Mouse (Mus musculus) kidney, adult 9 months (tissue): ENCODE data around the gene Prdm2.
A peak's percentile ranks its signal among the peaks of the same experiment; 100 is the strongest.

Experiments used
- DNase-seq: peaks from one replicate; pipeline ENCODE4 v3.0.0; 2022

Prdm2 gene

DNA sequence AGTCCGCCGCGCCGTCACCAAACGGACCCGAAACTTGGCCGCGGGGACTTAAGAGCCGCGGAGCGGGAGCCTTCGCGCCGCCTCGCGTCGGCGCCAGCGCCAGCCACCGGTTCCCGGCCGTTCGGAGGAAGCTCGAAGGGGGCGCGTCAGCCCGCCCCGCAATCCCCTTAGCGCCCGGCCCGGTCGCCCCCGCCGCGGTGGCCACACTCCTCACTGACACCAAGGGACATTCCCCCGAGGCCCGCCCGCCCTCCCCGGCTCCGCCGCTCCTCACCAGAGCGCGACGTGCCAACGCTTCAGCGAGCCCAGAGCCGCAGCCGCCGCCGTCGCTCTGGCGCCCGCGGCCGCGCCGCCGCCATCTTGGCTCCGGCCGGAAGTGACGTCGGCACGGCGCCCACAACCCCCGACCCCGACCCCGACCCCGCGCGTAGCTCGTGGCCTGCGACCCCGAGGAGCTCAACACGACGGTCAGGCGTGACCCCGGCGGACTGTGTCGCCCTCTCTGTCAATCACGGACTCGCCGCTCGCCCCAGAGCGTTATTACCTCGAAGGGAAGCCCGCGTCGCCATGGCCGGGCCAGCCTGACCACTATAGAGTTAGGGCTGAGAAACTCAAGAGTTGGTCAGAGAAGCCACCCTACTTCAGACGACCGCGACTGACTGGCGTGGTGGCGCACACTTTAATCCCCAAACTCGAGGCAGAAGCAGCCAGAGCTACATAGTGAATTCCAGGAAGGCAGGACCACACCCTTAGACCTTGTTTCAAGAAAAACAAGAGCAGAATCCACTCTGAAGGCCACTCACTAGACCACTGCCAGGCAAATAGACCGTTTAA lies at the start of gene Prdm2:
Gene Prdm2 (minus strand): TSS at position 655 of the 834 bp plus-strand sequence.
- peak; percentile 57 for DNase-seq

- DNase-seq = no peak
Measured at GRCm38 (mm10) chr4:143259718-143260349, 47.0 kb upstream of the Prdm2 start.

- DNase-seq = peak; percentile 14
Measured at GRCm38 (mm10) chr4:143258517-143258916, 45.7 kb upstream of the Prdm2 start.

- no peak for DNase-seq
Measured at GRCm38 (mm10) chr4:143257971-143258370, 45.2 kb upstream of the Prdm2 start.

- no peak for DNase-seq
Measured at GRCm38 (mm10) chr4:143255541-143255940, 42.7 kb upstream of the Prdm2 start.

DNA sequence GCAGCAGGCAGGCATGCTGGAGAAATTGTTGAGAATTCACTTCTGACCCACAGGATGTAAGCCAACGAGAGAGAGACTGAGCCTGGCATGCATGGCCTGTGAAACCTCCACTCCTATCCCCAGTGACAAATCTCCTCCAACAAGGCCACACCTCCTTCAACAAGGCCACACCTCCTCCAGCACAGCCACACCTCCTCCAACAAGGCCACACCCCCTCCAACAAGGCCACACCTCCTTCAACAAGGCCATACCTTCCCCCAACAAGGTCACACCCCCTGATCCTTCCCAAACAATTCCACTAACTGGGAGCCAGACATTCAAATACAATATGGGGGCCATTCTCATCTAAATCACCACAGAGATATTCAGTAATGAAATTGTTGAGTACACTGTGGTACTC lies 40.6 kb upstream of the Prdm2 start:
- DNase-seq = no peak

DNA sequence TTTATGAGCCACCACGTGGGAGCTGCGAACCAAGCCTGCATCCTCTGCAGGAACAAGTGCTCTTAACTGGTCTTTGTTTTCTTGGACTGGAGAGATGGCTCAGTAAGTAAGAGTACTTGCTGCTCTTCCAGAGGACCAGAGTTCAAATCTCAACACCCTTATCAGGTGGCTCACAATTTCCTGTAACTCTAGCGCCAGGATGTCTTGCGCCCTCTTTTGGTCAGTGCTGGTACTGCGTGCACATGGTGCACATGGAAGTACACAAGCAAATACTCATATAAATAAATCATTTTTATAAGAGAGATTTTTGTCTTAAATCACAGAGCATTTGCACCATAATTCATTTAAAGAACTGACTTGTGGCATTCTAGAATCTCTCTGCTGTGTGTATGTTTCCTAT lies 35.3 kb upstream of the Prdm2 start:
- DNase-seq = peak; percentile 19

GRCm38 (mm10) chr4:143241294-143241693 lies 28.5 kb upstream of the Prdm2 start:
- no peak for DNase-seq

- no peak for DNase-seq
Measured at GRCm38 (mm10) chr4:143239615-143240201, 26.9 kb upstream of the Prdm2 start.

- DNase-seq = no peak
Measured at GRCm38 (mm10) chr4:143239117-143239516, 26.3 kb upstream of the Prdm2 start.

GRCm38 (mm10) chr4:143238241-143239031 lies 25.6 kb upstream of the Prdm2 start:
- DNase-seq = peak; percentile 57

GRCm38 (mm10) chr4:143231790-143232422 lies 19.1 kb upstream of the Prdm2 start:
- DNase-seq = no peak

GRCm38 (mm10) chr4:143231110-143231509 lies 18.3 kb upstream of the Prdm2 start:
- no peak for DNase-seq

DNA sequence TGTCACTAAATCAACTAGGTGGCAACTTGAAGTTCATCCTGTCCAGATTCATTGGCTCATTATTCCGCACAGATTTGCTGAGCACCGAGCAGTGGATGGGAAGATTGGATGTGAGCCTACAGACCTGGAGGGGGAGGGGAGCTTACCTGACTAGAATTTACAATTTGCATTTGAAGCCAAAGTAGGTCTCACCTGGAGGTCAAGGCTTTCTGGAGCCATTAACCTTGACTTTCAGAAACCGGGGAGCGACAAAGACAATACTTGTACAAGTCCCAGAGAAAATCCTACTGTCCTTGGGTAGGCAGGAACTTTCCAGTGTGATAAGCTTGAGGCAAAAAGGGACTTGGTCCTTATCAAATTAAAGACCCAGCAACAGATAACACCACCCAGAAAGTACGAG lies 15.2 kb upstream of the Prdm2 start:
- DNase-seq = peak; percentile 23

DNA sequence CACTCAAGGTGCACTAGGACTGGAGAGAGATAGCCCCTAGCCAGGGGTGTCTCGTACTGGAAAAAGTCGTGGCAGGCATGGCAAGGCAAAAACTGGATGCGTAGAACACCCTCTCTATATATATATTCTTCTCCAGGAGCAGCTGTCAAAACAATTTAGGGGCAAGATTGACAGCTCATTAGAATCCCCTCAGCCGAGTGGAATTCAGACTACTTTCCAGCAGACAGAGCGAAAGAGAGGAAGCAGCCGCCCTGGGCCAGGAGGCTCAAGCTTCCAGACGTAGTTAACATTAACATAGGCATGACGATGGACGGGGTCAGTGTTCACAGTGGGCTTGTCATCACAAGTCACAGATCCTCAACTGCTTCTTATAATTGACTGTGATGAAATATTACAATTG lies 13.1 kb upstream of the Prdm2 start:
- no peak for DNase-seq

DNA sequence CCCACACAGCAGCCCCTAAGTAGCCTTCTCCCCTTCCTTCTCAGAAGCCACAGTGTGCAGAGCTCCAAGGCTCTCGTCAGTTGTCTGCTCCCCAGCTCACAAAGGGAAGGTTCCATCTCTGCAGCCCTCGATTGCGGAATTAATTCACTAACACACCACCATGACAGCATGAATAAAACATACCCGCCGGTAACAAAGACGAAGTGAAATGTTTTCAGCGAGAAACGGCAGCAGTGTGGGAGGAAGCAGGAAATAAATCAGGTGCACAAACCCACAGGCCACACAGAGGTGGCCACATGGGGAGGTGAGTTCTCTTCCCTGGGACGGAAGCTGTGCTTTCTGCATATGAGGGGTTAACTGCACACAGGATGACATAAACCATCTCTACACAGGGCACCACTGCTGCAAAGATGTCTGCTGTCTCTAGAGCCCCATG lies 6.5 kb upstream of the Prdm2 start:
- DNase-seq = no peak

DNA sequence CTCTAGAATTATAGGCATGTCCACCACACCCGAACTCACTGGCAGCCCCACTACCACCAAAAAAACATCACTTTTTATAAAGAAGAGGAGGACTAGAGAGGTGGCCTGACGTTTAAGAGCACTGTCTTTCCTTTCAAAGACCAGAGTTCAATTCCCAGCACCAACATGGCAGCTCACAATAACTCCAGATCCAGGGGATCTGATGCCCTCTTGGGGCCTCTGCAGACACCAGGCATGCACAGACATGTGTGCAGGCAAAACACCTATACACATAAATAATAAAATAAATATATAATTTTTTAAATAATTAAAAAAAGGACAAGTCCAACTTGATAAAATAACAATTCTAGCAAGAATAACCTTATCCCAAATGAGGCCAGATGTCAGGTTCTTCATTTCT lies 6.1 kb upstream of the Prdm2 start:
- no peak for DNase-seq

DNA sequence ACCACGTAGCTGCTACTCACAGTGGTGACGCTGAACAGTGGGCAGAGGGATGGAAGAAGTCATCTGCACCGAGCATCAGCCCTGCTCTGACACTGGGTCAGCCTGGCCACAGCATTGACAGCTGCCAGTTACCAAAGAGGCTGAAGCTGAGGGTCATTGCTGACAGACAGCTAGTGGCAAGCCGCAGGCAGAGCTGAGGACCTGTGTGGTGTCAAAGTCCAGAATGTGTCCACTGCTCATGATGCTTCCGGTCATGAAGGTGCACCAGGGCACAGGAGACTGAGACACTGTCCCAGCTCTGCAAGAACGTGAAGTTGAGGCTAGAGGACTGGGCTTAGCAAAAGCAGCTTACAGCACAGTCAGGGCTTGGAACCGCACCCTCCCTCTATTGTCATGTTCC lies 4.4 kb upstream of the Prdm2 start:
- no peak for DNase-seq

GRCm38 (mm10) chr4:143214221-143214797 lies 1.5 kb upstream of the Prdm2 start:
- no peak for DNase-seq

- no peak for DNase-seq
Measured at GRCm38 (mm10) chr4:143213571-143213970, 776 bp upstream of the Prdm2 start.

- no peak for DNase-seq
Measured at GRCm38 (mm10) chr4:143213175-143213479, 332 bp upstream of the Prdm2 start.

- DNase-seq = peak; percentile 38
Measured at GRCm38 (mm10) chr4:143211584-143212340, 1.0 kb downstream of the Prdm2 start.
